Mouse (Mus musculus): Measurements from ENCODE around the gene E130308A19Rik. TPM values are rescaled to one million over a fixed set of nuclear protein-coding genes. Genes with fewer than 3 reads are reported as not detected.

Gene E130308A19Rik
- polyA plus RNA-seq, 1 experiment = 5.7 TPM

DNA sequence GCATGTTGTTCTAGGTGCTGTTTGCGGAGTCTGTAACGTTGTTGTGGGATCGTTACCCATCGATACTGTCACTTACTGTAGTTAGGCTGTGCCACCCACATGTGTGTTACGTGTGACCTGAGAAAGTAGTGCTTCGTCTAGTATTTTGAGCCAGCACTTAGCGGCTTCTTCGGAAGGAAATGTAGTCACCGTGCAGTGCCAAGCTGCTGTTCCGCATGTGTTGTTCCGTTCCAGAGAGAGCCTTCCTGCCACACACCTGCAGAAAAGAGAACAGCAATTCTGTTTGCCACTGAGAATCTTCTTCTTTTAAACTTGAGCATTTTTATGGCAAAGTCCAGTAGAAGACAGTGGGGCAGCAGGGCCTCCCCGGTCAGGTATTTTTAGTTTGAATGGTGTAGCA is 100.5 kb downstream of the E130308A19Rik start:
- no peak for TF ChIP-seq GATA1 (IDR thresholded peaks at IDR 0.05; ENCODE audit: low read length)

DNA sequence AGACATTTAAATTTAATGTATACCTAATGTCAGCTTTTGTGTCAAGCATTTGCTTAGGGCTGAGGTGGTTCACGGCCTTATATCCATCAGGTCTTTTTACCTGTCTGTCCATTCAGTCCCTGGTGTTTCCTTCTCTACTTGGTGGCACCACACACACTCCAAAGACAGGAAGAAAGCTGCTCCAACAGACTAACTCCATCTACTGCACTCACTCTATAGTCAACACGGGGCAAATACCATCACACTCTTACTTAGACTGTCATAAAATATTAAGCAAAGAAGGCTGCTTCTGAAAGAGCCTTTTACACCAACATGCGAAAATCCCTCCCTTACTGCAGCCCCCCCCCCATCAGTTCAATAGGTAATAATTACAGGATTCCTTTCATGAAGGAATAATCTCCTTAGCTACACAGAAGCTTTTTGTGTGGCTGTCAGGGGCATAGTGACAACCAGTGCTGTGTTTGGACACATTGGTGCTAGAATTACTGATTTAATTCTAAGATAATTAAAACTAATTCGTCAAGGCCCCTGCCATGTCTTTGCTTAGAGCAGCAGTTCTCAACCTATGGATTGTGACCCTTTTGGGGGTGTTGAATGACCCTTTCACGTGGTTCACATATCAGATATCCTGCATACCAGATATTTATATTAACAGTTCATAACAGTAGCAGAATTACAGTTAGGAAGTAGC is 101.3 kb downstream of the E130308A19Rik start:
- TF ChIP-seq GATA1 (IDR thresholded peaks at IDR 0.05; ENCODE audit: low read length) = no peak

DNA sequence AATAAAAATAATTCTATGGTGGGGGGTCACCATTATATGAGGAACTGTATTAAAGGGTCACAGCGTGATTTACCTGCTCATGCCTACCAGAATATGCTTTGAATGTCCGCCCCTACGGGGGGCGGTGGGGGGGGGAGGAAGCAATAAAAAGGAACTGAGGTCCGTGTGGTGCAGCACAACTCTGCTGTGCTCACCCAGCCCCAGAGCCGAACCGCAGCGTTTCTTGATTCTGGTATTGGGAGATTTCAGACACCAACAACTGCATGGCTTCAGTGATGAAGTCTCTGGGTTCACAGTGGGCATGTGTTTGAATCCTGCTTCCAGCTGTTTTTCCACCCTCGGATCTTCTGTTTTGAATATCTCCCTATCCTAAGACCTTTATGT is 101.9 kb downstream of the E130308A19Rik start:
- TF ChIP-seq GATA1 (IDR thresholded peaks at IDR 0.05; ENCODE audit: low read length) = no peak

DNA sequence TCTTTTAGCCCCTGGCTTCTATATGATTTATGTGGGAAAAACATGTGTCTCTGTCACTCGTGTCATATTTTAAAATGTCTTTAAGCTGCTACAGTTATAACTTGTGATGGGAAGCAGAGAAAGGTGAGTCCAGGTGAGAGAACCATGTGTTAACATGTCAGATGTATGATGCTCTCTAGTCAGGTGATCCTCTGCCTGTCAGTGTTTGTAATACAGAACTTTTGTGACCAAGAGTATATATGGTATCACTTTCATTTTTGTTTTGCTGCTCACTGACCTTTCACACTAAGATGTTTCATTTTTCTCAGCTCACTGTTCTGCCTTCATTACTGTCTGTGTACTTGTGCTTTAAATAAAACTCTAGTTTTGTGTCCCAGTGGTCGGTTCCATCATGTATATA is 102.8 kb downstream of the E130308A19Rik start:
- no peak for TF ChIP-seq GATA1 (IDR thresholded peaks at IDR 0.05; ENCODE audit: low read length)

DNA sequence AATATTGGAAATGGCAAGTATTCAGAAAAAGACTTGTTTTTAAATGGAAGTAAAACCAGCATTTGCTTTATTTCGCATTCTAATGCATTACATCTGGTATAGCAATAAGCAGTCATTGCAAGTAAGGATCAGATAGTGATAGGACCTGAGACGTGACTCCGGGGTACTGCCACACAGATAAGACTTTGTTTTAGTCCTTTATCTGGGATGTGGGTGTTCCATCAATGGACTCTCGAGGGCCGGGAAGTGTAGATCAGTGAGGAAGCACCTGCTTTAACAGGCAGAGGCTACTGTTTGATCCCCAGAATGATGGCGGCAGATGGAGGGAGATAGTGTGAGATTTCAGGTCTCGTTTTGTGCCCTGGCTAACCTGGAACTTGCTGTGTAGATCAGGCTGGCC is 105.5 kb downstream of the E130308A19Rik start:
- peak; percentile 95 for TF ChIP-seq GATA1 (IDR thresholded peaks at IDR 0.05; ENCODE audit: low read length)

DNA sequence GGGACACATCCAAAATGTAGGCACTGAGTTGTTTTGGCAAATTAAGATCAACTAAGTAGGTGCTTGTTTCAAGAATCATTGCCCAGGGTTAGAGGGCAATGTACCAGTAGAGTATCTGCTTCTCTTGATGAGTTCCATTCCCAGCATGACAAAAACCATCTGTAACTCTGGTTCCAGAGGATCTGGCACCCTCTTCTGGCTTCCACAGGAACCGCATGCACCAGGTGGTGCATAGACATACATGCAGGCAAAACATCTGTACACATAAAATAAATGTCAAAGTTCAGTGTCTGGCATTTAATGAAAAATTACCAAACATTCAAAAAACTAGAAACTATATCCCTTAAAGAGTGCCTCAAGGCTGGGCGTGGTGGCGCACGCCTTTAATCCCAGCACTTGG is 113.3 kb downstream of the E130308A19Rik start:
- no peak for TF ChIP-seq GATA1 (IDR thresholded peaks at IDR 0.05; ENCODE audit: low read length)

DNA sequence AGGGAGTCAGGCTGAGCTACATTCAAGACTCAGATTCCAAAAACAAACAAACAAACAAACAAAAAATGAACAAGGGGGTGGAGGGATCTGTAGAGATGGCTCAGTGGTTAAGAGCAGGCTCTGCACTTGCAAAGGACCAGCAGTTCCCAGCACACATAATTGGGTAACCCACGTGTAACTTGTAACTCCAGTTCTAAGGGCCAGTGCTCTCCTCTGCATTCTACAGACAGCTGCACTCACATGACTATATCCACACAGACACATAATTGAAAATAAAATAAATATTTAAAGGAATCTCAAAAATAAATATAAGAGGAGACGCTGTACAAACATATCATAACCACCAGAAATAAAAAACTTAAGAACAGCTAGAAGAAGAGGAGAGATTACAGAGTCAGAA is 113.9 kb downstream of the E130308A19Rik start:
- no peak for TF ChIP-seq GATA1 (IDR thresholded peaks at IDR 0.05; ENCODE audit: low read length)

DNA sequence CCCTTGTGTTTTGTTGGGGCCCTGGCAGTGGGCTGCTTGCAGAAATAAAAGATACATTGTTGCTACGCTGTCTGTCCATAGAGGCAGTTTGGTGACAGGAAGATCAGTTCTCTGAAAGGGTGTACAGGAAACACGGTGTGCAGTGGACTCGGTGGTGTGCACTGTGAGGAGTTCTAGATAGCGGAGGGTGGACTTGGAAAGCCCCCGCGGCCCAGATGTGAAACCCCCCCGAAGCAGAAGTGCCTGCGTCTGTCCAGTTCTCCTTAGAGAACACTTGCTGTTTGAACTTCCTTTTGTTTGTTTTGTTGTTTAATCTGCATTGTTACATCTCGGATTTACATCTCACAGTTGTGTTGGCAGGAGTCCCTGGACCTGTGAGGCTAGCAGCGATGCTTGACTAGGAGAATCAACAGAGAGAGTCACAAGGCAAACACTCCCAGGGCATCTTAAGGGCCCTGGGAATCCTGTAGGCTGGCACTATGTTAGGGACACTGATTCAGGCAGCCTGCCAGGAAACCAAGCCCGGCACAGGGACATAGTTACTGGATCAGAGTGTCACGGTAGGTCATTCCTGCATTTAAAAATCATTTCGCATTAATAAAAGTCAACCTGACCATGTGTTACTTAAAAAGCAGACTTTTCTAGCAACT is 127.6 kb downstream of the E130308A19Rik start:
- no peak for TF ChIP-seq GATA1 (IDR thresholded peaks at IDR 0.05; ENCODE audit: low read length)

DNA sequence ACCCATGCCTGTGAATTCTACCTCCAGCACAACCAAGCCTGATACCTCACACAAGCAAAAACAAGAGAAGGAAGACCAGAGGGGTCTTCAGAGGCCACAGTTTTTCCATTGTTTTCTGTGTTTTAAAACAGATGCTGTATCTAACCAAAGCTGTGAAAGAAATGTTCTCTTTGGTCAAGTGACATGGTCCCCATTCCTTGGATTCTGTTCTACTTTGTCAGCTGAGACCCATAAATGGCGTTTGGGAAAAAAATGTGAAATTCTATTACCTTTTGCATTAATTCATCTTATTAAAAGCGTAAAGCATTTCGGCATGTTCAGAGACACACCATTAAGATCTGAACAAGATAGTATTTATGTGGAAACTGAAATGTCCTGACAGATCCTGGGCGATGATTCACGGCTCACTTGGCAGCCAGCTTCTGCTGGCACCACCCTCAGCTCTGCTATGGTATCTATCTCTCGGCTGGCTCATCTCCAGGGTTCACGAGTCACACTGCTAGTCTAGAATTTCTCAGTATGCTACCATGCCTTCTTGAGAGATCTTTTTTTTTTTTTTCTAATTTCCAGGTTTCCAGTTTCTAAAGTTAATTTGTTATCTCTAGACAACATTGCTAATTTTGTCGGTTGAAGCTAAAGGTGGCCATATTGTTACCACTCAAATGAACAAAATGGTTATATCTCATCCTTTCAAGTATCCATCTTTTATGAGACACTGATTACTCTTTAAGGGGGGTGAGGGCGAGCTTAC is 130.5 kb downstream of the E130308A19Rik start:
- no peak for TF ChIP-seq GATA1 (IDR thresholded peaks at IDR 0.05; ENCODE audit: low read length)

DNA sequence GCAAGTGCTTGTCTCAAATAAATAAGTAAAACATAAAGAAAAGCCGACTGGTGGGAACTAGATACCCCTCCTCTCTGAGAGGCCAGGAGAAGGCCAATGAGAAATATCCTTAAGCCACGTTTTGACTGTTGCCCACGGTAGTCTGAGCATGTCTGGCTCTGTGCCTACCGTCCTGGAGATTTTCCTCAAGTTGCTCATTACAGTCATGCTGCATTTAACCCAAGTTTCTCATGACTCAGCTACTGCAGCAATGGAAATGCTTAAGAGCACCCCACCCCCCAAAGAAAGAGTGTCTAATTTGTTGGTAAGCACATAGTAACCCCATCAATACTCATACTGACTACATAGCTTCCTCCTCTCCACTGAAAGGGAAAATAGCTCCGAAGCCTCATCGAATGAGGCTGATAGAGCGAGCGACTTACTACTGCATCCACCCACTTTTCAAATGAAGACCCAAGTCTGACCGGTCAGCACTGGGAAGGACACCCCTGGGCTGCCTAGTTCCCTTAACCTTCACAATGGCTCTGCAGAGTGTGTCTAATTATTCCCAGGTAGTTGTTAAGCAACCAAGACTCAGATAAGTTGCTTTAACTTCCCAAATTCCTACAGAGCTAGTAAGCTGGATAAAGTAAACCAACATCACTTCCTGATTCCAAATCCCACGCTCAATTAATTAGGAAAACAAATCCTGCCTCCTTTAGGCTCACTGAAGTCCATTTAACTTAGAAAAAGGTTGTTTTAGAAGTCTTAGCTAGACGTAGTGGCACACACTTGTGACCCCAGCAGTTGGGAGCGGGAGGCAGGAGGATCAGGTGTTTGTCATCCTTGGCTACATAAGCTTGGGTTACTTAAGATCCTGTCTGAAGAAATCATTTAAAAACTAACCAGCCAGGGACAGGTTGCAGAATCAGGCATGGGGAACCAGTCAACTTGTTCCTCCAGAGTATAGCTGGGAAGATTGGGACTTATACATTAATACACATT is 131.7 kb downstream of the E130308A19Rik start:
- TF ChIP-seq GATA1 (IDR thresholded peaks at IDR 0.05; ENCODE audit: low read length) = no peak

DNA sequence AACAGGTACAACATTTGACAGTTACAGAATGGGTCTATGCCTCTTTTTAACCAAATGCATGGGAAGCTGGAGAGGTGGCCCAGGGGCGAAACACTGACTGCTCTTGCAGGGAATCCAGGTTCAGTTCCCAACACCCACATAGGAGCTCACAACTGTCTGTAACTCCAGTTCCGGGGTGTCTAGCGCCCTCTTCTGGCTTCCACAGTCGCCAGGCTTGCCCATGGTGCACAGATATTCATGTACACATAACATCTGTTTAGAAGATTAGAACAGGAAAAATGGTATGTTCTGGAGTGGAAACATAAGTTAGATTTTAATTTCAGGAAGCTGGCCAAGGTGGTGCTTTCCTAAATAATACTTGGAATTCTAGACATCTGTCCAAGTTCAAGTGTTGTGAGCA is 134.0 kb downstream of the E130308A19Rik start:
- TF ChIP-seq GATA1 (IDR thresholded peaks at IDR 0.05; ENCODE audit: low read length) = no peak

DNA sequence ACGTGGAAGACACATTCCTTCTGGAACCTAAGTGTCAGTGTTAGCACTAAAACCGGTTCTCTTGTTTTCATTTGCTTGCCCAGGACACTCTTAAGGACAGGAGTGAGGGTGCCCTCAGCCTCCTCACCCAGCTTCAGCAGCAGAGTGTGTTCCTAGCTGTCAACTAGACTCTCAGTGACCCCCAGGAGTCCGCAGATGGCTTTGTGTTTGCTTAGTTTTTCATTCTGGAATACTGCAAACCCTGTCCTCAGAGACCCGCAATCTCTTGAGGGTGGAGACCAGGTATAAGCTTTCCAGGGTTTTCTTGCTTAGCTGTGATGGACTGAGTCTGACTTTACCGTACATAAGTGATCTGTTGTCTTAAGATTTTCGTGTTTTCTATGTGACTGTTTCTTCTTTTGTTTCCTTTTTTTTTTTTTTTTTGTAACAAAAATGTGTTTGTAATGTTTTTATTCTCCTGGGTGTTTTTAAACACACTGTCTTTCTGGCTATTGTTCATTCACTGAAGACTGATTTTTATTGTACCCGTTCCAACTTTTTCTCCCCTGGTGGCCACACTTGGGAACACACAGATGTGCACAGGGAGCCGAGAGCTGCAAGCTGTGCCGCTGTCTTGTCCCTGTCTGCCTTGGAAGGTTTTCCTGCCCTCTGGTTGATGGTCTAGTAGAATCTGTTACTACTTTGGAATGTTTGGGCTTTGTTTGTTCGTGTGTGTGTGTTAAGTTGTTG is 134.8 kb downstream of the E130308A19Rik start:
- no peak for TF ChIP-seq GATA1 (IDR thresholded peaks at IDR 0.05; ENCODE audit: low read length)

DNA sequence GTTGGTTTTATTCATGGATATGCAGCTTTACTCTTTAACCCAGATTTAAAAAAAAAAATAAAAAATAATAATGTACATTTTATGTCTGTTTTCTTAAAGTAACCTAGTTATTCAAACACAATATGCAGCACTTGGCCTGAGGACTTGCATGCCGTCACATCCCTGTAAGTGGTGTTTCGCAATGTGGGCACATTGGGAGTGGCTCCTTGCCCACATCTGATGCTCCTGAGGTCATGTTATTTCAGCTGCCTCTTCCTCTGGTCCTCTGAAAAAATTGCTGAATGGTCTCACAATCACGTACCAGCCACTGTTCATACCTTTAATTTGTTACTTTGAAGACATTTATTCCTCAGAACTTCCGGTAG is 135.3 kb downstream of the E130308A19Rik start:
- no peak for TF ChIP-seq GATA1 (IDR thresholded peaks at IDR 0.05; ENCODE audit: low read length)

DNA sequence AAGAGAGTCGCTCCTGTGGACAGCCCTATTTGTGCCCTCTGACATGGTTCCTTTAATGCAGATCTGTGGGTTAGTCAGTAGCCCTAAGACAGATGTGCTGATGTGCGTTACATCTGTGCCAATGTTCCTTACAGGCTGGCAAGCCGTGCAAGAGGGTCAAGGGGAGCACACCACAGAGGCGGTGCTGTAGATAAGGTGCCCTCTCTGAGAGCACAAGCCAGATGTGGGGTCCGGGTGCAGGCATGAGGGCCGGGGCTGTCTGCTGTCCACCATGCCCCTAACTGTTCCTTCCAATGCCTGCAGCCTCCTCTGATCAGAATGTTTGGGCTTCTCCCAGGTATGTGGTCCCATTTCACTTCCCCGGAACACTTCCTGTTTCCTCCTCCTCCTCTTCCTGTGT is 138.9 kb downstream of the E130308A19Rik start:
- TF ChIP-seq GATA1 (IDR thresholded peaks at IDR 0.05; ENCODE audit: low read length) = no peak
